Mouse (Mus musculus) CD4-positive helper T cell, adult 2 months (primary cell): ENCODE data around the gene Pfdn5.

Experiments used
- DNase-seq: peaks from one replicate; pipeline ENCODE4 v3.0.0-alpha.2; 2012; ENCODE audit warnings: low read depth, missing footprints, low spot score

The Pfdn5 gene

DNA sequence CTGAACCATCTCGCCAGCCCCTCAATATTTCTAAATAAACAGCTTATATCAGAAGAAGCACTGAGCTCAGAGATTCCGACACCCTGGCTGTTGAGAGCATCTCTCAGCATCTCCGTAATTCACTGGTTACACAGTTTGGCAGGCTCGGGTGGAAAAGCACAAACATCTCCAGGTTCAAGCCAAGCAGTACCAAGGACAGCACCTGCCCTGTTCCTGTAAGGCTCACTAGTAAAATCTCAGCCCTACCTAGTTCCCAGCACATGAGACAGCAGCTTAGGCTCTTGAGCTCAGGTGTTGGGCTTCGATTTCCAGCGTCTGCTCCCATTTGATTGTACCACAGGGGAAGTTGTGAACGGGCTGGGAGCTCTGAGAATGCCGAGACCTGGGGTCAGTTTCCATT, 9.3 kb downstream of the Pfdn5 start:
- no peak for DNase-seq

DNA sequence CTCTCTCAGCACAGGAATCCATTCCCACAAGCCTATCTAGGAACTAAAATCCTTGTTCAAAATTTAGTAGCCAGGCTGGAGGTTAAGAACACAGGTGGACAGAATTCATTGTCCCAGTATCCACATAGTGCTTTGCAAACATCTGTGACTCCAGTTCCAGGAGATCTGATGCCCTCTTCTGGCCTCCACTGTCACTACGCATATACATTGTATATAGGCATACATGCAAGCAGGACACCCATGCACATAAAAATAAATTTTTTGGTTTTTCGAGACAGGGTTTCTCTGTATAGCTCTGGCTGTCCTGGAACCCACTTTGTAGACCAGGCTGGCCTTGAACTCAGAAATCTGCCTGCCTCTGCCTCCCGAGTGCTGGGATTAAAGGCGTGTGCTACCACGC, 10.0 kb downstream of the Pfdn5 start:
- peak; percentile 40 for DNase-seq

DNA sequence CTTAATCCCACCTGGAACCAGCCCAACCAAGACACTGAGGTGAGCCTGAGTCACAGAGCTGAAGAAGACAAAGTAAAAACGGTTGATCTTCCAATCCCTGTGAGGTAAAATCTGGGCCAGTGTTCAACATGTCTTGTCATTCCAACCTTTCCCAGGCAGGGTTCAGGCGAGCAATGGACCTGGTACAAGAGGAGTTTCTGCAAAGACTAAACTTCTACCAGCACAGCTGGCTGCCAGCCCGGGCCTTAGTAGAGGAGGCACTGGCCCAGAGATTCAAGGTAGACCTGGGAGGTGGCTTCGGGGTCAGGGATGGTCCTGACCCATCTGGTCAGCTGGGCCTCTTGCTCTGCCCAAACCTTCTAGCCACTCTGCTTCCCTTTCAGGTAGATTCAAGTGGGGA, 11.0 kb downstream of the Pfdn5 start:
- DNase-seq = no peak

DNA sequence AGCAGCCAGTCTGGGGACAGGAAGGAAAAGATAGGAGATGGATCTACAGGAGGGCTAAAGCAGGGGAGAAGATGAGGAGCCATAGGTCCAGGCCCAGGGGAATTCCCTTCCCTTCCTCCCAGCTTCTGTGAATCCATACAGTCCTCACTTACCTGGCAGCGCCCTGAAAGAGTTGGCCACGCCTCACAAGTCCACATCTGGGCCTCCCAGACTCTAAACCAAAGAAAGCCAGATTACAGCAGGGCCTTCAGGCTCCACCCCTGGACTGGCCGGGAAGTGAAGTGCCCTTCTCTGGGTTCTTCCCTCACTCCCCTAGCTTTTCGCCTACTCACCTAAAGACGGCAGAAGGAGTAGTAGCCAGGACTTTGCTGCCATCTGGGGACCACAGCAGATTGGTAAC, 13.7 kb downstream of the Pfdn5 start:
- DNase-seq = no peak

DNA sequence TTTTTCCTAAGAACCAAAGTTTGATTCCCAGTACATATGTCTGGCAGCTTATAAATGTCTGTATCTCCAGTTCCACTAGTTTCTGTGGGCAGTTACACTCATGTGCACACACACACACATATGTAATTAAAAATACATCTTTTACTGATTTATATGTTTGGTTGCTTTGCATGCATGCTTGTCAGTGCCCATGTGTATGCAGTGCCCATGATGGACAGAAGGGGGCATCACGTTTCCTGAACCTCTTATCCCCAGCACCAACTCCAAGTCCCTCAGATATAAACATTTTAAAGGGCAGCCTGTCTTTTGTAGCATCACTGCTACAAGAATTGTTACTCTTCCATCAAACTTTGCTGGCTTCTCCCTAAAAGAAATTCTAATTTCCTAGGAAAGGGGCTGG, 15.7 kb downstream of the Pfdn5 start:
- peak; percentile 67 for DNase-seq

DNA sequence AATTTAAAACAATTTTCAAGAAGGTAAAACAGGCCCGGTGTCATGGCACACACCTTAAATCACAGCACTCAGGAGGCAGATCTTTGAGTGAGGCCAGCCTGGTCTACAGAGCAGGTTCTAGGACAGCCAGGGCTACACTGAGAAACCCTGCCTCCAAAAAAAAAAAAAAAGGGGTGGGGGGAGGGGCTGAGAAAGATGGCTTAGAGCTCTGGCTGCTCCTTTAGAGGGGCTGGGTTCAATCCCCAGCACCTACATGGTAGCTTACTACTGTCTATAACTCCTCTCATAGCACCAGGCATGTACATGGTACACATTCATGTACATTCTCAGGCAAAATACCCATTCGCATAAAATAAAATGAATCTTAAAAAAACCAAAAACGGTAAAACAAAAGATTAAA, 18.6 kb downstream of the Pfdn5 start:
- no peak for DNase-seq

DNA sequence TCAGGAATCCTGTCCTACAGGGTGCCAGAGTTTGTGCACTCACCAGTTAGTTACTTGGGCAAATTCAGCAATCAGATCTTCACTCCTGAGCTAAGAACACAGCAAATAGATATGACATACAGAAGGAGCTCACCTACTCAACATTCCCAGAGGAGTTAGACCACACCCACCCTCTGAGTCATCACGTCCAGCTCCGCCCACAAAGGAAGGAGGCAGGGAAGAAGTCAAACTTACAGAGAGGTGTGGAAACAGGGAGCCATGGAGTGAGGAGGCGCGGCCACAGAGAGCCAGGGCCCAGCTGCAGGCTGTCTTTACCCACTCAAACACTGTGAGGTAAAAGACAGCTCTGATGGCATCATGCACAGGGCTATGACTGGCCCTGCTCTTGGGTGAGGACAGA, 20.5 kb downstream of the Pfdn5 start:
- no peak for DNase-seq

DNA sequence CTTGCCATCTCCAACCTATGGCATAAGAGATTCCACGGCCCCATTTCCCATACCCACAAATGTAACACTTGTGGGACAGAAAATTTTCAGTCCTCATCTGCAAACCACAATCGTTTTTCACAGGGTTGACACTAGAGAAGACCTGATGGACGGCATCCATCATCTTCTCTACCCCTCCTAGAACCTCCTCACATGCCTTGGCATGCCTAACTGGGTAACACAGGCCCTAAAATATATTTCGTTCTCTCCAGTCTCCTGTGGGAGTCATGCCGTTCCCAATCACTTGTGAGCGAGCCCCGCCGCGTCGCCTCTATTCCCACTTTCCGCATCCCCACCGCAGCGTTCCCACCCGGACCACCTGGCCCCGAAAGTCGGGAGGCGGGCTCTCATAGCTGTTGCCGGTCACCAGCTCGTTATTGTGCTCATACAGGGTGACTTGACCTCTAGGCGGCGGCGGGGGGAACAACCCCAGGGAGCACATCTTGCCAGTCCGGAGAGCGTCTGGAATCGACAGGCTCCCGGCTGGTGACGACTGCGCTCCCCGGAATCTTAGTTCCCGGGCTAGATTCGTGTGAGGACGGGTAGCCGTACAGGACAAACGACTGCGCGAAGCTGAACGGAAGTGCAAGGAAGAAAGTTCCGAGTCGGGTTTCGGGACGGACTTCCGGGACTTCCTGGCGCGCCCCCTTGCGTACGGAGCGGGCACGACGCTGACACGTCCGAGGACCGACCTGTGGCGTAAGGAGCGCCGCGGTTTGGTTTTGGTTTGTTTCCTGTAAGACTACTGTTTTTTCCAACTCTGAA, 24.4 kb downstream of the Pfdn5 start, which contains the start of gene Aaas:
Aaas (minus strand) TSS at position 634 of the 804 bp plus-strand sequence.
- peak; percentile 95 for DNase-seq

DNA sequence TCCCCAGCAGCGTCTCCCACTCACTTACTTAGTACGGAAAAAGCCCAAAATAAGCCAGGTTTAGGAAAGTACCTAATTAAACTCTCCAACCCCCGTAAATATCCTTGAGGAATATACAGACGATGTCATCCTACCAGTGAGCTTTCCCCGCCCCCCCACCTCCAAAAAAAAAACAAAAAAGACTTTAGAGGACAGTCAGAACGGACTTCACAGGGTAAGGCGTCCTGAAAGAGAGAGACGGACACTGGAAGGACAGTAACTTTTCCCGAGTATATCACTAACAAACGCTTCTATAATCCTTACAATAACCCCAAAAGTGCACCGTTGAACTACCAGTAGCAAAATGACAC, 25.0 kb downstream of the Pfdn5 start:
- no peak for DNase-seq

DNA sequence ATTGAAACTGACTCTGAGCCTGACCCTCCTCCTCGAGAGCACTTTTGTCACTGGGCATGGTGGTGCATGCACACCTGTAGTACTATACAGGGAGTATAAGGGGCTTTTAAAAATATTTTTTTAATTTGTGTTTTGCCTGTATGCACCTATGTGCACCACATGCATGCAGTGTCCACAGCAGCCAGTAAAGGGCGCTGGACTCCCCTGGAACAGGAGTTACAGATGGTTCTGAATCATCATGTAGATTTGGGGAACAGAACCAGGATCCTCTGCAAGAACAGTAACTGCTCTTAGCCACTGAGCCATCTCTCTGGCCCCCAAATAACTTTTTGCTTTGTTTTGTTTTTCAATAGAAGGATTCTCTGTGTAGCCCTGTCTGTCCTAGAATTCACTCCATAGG, 26.3 kb downstream of the Pfdn5 start:
- DNase-seq = no peak

DNA sequence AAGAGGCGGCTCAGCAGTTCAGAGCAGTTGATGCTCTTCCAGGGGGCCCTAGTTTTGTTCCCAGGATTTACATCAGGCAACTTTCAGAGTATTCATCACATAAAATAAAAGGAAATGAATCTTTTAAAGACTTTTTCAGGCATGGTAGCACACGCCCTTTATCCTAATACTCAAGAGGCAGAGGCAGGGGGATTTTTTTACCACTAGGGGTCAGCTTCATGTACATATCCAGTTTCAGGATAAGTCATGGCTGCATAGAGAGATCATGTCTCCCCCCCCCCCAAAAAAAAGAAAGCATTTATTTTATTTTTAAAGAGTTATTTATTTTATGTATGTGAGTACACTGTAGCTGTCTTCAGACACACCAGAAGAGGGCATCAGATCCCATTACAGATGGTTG, 28.1 kb downstream of the Pfdn5 start:
- no peak for DNase-seq

DNA sequence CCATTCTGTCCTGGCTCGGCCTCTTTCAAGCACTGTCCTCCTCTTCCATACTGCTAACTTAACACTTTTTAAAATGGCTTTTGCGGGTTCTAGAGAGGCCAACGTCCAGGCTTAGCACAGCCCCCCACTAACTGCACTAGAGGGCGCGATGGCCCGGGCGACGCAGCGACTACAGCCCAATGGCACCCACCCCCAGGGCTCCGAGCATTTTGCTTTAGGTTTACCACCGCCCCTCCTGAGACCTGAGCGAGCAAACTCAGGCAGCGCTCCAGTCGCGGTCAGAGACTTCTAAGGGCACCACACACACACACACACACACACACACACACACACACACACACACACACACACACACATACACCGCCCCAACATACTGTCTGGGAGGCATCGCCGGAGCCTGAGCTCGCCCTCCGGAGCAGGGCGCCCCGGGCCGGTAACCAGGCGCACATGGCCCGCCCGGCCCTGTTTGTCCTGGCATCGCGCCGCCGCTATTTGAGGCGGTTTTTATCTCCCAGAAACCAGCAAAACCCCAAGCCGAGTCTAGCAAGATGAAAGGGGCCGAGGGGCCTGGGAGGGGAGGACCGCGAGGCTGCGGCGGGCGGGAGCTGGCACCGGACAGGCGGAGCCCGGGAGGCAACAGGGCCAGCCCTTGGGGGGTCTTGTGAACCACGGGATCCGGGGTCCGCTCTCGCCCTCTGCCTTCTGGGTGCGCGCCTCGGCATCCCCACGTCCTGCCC, 29.4 kb downstream of the Pfdn5 start:
- peak; percentile 46 for DNase-seq

DNA sequence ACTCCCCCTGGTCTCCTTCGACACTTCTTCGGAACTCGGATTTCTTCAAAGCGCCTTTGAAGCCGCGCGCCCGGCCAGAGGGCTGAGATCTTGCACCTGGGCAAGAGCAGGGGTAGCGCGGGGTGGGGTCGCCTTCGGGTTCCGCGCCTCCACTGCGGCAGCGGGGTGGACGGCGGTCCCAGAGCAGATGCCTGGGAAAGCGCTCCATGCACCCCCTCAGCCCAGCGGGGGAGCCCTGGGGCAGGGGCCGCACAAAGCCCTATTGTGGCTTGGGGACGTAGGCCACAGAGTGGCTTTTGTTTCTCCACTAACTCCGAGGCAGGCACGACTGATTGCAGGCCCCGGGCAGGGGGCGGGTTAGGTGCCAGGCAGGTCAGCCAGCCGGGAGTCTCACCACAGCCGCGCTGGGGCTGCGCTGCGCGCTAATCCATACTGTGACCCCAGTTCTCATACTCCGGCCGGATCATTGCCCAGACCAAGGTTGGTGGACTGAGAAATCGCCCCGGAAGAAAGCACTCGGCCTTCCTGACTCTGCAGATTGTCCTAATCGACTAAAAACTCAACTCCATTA, 30.0 kb downstream of the Pfdn5 start:
- DNase-seq = peak; percentile 23

DNA sequence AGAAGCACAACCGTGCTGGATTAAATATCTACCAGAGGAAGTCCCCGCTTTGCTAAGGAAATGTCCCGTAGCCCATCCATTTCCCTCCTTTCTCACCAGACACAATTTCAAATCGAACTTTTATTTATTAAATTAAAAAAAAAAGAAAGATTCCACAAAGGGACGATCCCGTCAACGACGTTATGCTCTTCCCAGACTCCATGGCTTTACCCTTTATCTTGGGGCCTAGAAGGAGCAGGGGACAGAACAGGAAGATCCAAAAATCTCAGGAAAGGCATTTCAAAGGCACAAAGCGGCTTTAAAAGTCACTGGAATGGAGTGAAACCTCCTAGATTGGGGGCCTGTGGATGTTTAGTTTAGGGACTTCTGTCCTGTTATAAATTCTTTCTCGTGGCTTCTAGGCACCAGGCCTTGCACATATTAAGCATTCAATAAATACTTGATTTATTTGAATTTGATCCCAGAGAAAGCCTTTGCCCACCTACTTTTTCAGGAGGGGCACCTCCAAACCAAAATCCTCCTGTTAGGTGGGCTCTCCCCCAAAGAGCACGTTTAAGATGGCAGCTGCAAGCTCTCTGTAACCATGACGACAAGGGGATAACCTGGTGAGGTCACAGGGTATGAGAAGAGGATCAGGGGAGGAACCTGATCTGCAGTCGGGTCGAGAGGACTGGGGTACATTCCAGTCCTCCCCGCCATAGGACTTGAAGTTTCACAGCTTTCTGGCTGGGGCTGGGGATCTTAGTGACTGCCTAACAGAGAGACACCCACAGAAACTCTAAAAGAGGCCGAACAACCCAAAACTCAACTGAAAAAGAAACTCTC, 30.8 kb downstream of the Pfdn5 start:
- DNase-seq = no peak

DNA sequence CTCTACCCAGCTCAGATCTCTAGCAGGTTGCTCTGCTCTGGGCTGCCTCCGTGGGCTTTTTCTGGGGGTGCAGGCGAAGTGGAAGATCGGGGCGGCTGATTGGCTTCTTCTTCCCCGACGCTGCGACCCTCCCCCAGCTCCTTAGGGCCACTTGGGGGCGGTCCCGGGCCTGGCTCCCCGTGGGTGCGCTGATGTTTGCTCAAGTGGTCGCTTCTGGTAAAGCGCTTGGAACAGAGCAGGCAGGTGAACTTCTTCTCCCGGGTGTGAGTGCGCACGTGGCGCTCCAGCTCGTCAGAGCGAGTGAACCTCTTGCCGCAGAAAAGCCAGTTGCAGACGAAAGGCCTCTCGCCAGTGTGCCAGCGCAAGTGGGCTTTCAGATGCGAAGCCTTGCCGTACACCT, 32.2 kb downstream of the Pfdn5 start:
- no peak for DNase-seq

DNA sequence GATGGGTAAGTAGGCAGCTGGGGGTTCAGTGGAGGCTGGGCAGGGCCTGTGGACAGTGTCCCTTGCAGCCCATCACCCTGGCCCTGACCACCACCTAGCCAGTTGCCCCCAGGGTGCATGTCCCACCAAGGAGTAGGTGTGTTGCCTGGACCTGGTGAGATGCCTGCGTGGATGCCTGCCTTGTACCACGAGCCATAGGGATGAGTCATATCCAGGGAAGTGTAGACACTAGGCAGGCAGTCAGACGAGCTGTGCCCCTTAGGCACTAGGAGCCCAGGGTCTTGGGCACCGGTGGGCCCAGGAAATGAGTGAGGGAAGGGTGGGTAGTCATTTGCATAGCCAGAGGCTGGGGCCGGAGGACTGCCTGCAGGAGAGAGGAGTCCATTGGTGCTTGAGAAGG, 32.9 kb downstream of the Pfdn5 start:
- DNase-seq = no peak

DNA sequence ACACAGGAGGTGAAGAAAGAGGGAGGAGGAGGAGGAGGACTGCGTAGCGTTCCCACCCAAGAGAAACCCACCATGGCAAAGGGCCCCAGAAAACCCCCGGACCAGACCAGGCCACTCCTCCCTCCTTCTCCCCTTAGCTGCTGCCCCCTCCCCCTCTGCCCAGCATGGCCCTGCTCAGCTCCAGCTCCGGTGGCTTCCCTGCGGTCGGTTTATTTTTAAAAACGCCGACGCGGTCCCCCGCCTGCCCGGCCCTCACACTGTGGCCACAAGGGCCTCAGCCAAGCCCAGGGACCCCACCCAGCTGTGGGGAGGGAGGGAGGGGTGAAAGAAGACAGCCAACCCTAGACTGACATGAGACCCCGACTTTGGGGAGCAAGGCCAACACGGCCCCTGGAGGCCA, 36.7 kb downstream of the Pfdn5 start:
- no peak for DNase-seq

DNA sequence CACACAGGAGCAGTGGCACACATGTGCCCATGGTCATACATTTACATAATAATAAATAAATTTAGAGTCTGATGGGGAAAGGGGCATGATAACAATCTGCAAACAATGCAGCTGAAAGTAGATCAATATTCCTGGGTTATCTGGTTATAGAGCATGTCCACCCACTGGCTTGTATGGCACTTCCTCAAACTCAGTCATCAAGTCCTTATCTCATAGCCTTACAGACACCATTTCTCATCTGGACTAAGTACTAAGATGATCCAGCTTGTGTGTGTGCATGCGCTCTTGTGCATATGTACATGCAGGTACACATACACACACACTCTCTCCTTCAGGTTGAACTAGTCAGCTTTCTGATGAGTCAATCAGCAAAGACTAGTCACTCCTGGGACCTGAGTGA, 38.8 kb downstream of the Pfdn5 start:
- DNase-seq = no peak

DNA sequence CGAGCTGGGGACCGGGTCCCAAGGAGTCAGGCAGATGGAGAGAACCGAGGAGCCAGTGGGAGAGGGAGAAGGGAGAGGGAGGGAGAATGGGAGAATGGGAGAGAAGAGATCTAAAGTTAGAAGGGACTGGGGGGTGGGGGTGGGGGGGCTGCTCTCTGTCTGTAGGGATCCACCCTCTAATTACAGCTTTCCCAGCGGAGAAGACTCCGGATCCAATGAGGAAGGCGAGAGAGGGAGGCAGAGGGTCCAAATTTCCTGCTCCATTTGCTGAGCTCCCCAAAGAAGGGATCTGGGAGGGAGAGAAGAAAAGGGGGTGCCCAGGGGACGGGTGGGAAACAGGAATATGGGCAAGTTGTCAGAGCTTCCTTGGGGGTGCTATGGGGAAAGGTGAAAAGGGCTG, 40.3 kb downstream of the Pfdn5 start:
- no peak for DNase-seq

DNA sequence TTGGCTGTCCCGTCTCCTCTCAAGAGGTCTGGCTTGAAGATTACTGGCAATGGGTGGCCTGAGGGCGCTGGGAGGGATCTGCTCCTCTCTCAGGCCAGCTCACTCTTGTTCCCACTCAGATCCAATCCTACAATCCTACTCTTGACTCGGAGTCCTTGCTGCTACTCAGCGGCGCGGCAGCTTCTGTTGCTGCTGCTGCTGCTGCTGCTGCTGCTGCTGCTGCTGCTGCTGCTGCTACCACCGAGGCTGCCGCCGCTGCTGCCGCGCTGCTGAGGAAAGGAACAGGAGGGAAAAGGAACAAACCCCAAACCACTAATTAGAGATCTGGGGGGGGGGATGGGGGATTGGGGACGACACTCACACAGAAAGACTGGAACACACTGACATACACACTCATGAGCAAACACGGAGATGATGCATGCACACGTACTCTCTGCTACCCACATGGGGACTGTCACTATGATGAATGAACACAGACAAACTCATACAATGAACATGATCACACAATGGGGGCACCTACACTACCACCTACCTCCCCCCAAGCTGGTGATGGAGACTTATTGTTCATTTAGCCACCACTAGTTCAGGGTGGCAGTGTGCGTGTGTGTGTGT, 40.9 kb downstream of the Pfdn5 start, which contains the start of gene Sp7:
Sp7 (minus strand) TSS at position 450 of the 612 bp plus-strand sequence.
- no peak for DNase-seq

DNA sequence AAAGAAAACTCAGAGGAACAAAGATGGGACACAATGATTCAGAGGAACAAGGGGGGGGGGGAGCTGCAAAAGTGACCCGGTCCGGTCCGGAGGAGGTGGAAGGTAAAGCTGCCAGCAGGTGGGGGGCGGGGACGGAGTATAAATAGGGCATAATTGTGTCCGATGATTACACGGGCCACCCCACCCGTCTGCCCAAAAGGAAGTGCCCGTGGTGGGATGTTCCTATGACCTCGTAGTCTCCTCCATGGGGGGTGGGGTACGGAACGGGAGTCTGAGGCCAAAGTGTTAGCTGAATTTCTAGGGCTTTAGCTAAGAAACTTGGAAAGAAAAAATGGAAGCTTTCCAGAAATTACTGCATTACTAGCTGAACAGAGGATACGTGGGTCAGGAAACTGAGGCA, 44.1 kb downstream of the Pfdn5 start:
- no peak for DNase-seq

DNA sequence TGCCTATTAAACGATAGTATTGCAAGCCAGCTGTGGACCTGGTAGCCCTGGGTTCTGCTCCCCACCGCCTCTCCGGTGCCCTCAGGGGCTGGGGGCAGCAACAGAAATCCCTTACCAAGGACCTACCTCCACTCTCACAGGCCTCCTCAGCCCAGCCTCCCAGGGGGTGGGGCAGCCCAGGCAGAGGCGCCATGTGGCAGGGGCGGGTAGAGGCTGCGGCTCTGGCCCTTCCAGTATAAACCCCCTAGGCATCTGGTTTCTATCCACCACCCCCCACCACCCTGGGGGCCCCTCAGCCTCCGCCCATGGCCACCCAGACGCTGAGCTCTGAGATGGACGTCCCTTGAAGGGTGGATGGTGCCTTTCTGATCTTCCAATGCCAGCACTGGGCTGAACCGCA, 44.8 kb downstream of the Pfdn5 start:
- no peak for DNase-seq
